Mouse (Mus musculus) lung, adult 2 months (tissue): ENCODE data around the gene Pitpnc1.

Experiments
- CTCF ChIP-seq: fragments of 200-500 bp; IDR thresholded peaks from 2 replicates; pipeline ENCODE4 v1.5.1; 2011; ENCODE audit warnings: mild to moderate bottlenecking, low read length, control low read depth; ENCODE audit not compliant: insufficient read depth
- POLR2A ChIP-seq: fragments of 200-500 bp; IDR thresholded peaks from 2 replicates; pipeline ENCODE4 v1.6.1; 2011; ENCODE audit warnings: low read depth, mild to moderate bottlenecking, control low read depth, low read length, borderline replicate concordance; ENCODE audit errors: extremely low read depth

- TF ChIP-seq POLR2A (no peak), CTCF (no peak)
Observed at GRCm38 (mm10) chr11:107413251-107413655, 57.2 kb downstream of the Pitpnc1 start.
